Mouse (Mus musculus) ZHBTc4 (cell line): ENCODE data around the gene BC052040.

ENCODE experiments used
- DNase-seq: peaks from one replicate; pipeline ENCODE4 v3.0.0-alpha.2; 2011; ENCODE audit warnings: low read depth, low spot score

The BC052040 gene

GRCm38 (mm10) chr2:115601280-115601679, 19.8 kb downstream of the BC052040 start:
- DNase-seq, result no peak

GRCm38 (mm10) chr2:115602116-115602515, 20.6 kb downstream of the BC052040 start:
- no peak for DNase-seq

- no peak for DNase-seq
These were observed 22.6 kb downstream of the BC052040 start for GRCm38 (mm10) chr2:115604132-115604531.

GRCm38 (mm10) chr2:115605829-115606336, 24.4 kb downstream of the BC052040 start:
- DNase-seq, result no peak

- DNase-seq, result no peak
These were observed 27.5 kb downstream of the BC052040 start for GRCm38 (mm10) chr2:115609020-115609419.

- no peak for DNase-seq
These were observed 28.6 kb downstream of the BC052040 start for GRCm38 (mm10) chr2:115610092-115610491.

GRCm38 (mm10) chr2:115610503-115610902, 29.0 kb downstream of the BC052040 start:
- DNase-seq, result peak; percentile 9

- DNase-seq, result no peak
These were observed 32.5 kb downstream of the BC052040 start for GRCm38 (mm10) chr2:115613830-115614520.

- no peak for DNase-seq
These were observed 47.0 kb downstream of the BC052040 start for GRCm38 (mm10) chr2:115628471-115628870.

GRCm38 (mm10) chr2:115631031-115631434, 49.5 kb downstream of the BC052040 start:
- DNase-seq, result no peak

GRCm38 (mm10) chr2:115631826-115632225, 50.3 kb downstream of the BC052040 start:
- no peak for DNase-seq

GRCm38 (mm10) chr2:115650203-115650602, 68.7 kb downstream of the BC052040 start:
- no peak for DNase-seq

- no peak for DNase-seq
These were observed 78.2 kb downstream of the BC052040 start for GRCm38 (mm10) chr2:115659712-115660111.

GRCm38 (mm10) chr2:115660213-115661120, 79.0 kb downstream of the BC052040 start:
- no peak for DNase-seq

- no peak for DNase-seq
These were observed 86.0 kb downstream of the BC052040 start for GRCm38 (mm10) chr2:115667516-115667915.

- no peak for DNase-seq
These were observed 91.6 kb downstream of the BC052040 start for GRCm38 (mm10) chr2:115673054-115673660.

- peak; percentile 65 for DNase-seq
These were observed 97.3 kb downstream of the BC052040 start for GRCm38 (mm10) chr2:115678786-115679185.

GRCm38 (mm10) chr2:115685250-115685649, 103.7 kb downstream of the BC052040 start:
- DNase-seq, result peak; percentile 5

GRCm38 (mm10) chr2:115687612-115688011, 106.1 kb downstream of the BC052040 start:
- no peak for DNase-seq

GRCm38 (mm10) chr2:115688282-115688681, 106.8 kb downstream of the BC052040 start:
- DNase-seq, result no peak

GRCm38 (mm10) chr2:115693841-115694240, 112.3 kb downstream of the BC052040 start:
- DNase-seq, result peak; percentile 74

GRCm38 (mm10) chr2:115694386-115694785, 112.9 kb downstream of the BC052040 start:
- DNase-seq, result no peak
